Mouse (Mus musculus) granulocyte monocyte progenitor cell, adult 5-6 weeks (primary cell): ENCODE data around the gene Cpn1. TPM values are rescaled to one million over a fixed set of nuclear protein-coding genes. Genes with fewer than 3 reads are reported as not detected.

ENCODE experiments used
- ATAC-seq: replicated peaks from 2 replicates; pipeline ENCODE4 v1.8.0; 2016; ENCODE audit warnings: mild to moderate bottlenecking, moderate TSS enrichment, inconsistent platforms; ENCODE audit not compliant: poor library complexity, severe bottlenecking
- total RNA-seq, 2 experiments: library from RNA; stranded (forward) in 1 of 2; stranded (reverse) in 1 of 2; fragments of 200-712, 200-1000 nt in 1 of 2; fragments of >200 nt in 1 of 2; fragmentation: Nextera tagmentation in 1 of 2; gene quantifications; 2 replicates each; pipeline ENCODE4 v1.2.3; 2014 to 2017

The Cpn1 gene
- 0.28 TPM in 1 of 2 replicates, not detected in the other for total RNA-seq (2014; fragmentation: Nextera tagmentation)
- total RNA-seq (2017): 0.47 TPM in 1 of 2 replicates, not detected in the other

DNA sequence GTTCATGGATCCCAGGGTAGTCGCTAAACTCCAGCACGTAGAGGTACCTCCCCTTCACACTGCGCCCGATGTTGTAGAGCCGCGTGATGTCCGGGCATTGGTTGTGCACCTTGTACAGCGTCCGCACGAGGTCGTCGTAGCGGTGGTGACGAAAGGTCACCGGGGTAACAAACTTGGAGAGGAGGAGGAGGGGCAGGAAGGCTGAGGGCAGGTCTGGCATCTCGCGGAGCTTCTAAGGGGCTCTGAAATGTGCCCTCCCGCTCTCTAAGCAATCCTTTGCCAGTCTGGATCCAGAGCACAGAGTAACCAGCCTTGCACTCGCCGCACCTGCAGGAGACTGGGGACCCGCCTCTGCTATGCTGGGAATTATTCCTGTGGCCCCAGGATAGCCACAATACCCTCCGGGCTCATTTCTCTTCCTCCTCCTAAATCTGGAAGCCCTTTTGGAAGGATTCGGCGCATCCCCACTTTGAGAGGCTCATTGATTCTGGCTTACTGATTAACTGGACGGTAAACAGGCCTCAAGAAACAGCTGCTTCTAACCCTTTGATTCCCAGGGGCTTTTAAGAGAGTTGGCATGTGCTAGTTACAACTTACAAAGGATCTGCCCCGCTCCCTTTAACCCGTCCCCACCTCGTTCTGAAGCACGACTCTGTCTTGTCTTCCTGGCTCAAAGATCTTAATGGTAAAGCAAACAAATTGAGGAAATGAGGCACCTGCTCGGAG lies at the start of gene Cpn1:
Cpn1 (minus strand) TSS at position 488 of the 726 bp plus-strand sequence.
- peak; percentile 53 for ATAC-seq

DNA sequence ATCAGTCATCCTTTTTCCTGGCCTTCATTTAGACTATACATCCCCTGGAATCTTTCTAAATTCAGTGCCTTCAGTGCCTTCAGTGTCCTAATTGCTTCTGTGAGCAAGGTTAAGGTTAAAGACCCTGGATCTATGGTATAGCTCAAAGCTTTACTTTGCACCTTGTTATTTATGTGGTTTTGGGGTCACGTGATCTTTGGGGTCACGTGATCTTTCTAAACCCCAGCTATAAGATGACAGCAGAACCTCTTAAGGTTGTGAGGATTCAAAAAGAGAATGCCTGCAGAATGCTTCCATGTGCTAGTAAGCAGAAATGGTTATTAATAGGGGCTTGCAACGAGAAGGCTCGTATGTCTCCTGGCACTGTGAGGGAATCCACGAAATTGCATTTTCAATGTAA lies 47.0 kb upstream of the Cpn1 start:
- ATAC-seq: no peak

DNA sequence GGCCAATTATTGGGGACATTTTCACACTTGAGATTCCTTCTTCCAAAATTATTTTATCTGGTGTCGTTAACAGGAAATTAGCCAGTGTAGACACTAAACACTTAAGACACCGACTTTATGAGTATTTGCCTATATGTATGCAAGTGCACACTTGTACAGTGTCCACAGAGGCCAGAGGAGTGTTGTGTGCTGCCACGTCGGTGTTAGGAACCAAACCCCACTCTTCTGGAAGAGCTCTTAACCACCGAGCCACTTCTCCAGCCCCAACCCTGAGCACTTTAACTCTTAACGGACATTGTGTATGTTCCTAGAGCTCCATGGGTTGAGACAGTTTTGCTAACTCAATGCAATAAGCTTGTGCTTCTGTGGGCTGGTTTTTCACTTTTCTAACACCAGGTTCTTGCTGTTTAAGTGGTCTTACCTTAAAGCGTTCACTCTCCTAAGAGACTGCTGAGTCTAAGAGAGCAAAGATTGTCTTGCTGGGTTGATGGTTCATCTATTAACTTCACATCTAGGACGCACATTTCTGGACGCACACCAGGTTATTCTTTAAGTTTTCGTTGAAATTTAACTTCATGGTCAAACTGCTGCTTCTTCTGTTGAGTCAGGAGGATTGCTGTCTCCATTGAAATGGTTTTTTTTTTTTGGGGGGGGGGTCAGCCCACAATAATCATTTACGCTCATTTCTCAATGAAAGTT lies 45.8 kb upstream of the Cpn1 start:
- ATAC-seq: no peak

DNA sequence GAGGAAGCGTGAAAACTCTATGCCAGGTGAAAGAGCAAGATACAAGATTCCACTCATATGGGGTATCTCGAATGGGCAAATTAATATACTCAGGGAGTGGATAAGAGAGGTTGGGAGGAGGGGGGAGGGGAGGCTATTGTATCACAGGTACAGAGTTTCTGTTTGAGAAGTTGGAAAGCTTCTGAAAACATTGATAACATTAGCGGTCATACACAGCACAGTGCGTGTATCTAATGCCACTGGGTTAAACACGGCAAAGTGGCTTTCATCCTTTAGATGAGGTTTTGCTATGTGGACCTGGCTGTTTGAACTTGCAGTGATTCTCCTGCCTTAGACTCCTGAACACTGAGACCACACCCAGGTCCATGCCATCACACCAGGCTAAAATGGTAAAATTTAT lies 43.7 kb upstream of the Cpn1 start:
- no peak for ATAC-seq

DNA sequence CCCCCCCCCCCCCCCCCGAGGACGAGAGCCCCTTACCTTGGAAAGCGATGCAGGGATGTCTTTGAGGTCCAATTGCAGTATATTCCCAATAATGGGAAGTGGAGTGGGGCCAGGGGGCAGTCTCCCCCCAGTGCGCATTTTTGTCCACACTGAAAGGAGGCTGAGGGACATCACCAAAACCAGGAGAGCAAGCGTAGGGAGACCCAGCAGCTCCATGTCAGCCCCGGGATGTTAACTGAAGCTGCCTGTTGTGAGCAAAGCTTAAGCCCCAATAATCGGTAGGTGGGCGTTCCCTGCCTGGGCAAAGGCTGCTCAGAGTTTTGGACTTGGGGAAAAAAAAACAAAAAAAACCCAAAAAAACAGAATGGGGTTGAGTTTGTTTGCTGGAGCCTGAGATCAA lies 42.6 kb upstream of the Cpn1 start, which contains the start of gene Cyp2c23:
Cyp2c23 (minus strand) TSS at position 237 of the 400 bp plus-strand sequence.
- ATAC-seq: no peak

DNA sequence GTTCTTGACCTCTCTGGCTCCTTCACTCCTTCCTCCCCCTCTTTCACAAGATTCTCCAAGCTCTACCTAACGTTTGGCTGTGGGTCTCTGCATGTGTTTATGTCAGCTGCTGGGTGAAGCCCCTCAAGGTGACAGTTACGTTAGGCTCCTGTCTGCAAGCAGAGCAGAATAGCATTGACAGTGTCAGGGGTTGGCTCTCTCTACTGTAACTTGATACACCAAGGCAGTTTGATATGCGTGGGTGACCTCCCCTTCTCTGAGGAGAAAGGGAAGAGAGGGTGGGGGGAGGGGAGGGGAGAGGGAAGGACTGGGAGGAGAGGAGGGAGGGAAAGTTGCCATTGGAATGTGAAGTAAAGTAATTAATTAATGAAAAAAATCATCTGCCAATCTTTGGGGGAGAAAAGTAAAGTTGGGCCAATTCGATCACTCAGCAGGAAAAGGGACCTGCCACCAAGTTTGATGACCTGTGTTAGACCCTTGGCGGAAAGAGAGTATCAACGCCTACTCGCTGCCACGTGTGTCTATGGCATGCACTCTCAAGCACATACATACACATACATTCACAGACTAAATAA lies 40.7 kb upstream of the Cpn1 start:
- ATAC-seq: no peak

DNA sequence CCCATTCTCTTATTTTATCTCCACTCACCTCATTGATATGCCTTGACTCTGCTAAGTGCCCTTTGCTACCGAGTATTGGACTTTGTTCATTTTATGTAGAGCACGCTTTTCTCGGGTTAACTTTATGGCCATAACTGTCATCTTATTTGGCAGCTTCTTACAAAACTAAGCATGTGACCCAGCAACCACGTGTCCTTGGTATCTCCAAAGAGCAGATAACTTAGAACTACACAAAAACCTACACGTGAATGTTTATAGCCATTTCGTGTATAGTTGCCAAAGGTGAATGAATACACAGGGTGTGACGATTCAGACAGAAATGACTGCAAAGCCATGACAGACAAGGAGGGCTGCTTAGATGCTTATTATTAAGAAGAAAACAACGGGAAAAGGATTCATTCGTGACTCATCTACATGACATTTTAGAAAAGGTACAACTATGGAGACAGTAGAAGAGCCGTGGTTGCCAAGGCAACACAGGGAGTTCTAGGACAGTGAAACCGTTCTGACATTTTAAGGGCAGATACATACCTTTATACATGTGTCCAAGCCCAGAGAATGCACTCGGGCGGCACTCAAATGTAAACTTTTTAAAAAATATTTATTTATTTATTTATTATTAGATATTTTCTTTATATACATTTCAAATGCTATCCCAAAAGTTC lies 38.7 kb upstream of the Cpn1 start:
- ATAC-seq: no peak

DNA sequence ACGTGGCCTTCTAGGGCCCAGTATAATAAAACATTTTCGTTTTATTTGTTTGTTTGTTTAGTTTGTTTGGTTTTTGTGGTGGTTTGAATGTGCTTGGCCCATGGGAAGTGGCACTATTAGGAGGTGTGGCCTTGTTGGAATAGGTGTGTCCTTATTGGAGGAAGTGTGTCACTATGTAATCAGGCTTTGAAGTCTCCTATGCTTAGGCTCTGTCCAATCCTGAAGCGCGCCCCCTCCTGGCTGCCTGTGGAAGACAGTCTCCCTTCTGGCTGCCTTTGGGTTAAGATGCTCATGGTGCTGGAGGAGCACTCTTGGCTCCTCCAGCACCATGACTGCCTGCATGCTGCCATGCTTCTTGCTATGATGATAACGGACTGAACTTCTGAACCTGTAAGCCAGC lies 36.7 kb upstream of the Cpn1 start:
- no peak for ATAC-seq

DNA sequence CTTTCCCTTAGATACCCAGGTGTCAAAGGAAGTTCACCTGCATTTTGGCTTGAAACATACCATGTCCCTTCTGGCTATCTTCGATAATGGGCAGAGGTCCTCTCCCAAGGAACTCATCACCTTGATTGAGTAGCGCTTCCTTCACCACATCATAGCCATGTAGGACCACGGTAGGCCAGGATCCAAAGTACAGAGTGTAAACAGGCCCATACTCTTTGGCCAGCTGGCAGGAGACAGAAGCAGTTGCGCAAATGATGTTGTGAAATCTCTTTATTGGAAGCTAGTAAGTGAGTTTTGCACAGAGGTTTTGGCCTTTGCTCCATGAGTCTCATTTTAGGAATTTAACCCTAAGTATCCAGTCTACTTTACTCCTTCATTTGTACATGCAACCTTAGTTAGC lies 35.1 kb upstream of the Cpn1 start:
- peak; percentile 73 for ATAC-seq

DNA sequence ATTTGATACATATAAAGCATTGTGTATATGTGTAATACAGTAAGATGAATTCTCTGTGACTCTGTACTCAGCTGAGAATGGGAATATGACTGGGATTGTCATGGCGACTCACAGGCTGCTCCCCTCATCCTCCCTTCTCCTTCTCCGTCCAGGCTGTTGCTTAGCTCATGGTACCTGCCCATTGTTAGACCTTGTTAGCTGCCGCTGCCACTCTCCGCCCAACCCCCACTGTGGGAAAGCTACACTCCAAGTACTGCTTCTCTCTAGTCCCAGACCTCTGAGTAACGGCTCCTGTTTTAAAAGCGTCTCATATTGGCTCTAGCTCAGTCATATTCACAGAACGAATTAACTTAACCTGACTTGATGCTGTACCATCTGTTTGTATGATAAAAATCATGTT lies 33.4 kb upstream of the Cpn1 start:
- ATAC-seq: no peak

DNA sequence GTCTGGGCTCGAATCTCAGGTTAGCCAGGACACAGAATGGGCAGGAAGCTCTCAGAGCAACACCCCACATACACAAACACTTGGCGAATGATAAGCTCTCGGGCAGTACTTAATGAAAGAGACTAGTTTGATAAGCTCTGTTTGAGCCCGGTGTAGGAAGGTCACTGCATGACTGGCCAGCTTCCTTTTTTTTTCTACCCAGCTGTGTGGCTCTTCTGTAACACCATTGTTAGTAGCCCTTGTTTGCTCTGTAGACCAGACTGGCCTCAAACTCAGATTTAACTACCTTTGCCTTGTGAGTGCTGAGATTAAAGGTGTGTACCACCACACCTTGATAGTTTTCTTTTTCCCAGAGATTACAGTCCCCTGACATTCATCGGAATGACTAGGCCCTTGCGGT lies 27.5 kb upstream of the Cpn1 start:
- no peak for ATAC-seq

DNA sequence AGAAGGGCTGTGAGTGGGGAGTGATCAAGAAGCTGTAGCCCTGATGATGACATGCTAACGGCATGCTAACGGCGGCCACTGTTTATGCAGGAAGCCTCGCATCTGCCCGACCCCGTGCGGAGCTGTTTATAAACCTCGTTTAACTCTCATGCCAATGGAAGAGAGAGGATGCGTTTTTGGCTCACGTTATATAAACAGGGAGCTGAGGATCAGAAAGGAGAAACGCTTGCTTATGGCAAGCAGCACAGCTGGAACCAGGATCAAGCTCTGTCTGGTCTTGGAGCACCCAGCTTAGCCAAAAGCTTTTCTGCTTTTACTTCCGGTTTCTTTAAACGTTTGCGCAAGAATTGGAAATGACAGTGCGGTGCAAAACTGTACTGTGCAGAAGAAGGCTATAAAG lies 22.4 kb upstream of the Cpn1 start:
- ATAC-seq: peak; percentile 71

DNA sequence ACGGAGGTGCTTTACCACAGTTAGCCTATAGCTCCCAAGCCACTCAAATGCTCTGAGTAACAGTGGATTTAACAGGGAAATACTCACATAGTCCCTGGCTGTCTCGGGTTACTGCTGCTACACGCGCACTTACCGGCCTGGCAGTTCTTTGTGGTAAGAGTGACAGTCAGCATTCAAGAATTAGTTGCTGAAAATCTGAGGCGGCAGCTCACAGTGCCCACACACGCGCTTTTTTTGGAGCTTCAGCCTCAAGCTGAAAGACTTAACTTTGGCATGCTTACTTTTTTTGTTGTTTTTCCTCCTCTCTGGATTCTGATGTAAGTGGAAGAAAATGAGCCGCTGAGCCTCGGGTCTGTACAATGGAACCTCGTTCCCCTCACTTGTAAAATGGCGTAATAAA lies 20.8 kb upstream of the Cpn1 start:
- no peak for ATAC-seq

DNA sequence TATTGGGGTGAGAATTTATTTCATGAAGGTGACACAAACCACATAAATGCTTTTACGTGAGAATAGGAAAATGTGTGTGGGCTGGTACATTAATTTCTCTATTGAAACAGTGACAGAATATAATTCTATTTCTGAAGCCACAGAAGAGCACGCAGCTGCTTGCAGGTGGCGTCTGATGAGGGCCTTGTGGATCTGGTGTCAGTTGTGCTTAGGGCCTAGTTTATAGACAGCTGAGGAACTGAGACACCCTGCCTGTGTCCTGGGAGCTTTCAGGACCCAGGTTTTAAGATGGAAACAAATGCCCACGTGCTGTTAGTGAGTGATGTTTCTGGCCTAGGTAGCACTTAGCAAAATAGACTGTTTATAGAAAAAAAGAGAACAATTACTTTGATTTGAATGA lies 18.7 kb upstream of the Cpn1 start:
- ATAC-seq: no peak

DNA sequence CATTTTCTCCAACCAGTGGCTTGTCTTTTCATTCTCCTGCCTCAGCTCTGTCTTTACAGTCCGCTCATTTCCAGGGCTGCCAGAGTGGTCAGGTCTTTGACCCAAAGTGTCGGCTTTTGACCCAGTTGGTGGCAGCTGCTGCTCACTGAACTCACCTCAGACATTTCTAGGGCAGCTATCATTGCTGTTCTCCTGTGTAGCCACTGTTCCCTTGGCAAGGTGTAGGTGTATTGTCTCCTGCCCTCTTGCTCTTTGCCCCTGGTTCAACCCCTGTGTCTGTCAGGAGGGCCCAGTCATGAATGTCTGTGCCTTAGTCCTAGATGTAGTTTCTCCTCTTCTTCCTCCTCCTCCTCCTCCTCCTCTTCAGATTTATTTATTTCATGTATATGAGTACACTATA lies 17.9 kb upstream of the Cpn1 start:
- no peak for ATAC-seq

DNA sequence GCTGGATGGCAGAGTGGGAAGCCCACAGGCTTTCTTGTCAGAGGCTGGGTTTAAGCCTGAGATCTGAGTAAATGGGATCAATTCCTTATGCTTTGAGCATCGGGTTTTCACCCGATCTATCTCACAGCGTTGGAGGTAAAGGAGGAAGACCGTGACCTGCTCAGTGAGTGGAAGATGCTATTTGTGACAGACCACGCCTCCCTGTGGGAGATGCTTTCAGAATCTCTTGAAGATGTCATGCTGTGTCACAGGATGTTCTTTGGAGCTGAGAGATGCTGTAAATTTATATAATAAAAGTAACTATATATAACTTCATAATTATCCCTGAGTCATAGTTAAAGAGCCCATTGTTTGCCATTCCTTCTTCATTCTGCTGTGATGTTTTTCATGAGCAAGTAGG lies 14.4 kb upstream of the Cpn1 start:
- no peak for ATAC-seq

DNA sequence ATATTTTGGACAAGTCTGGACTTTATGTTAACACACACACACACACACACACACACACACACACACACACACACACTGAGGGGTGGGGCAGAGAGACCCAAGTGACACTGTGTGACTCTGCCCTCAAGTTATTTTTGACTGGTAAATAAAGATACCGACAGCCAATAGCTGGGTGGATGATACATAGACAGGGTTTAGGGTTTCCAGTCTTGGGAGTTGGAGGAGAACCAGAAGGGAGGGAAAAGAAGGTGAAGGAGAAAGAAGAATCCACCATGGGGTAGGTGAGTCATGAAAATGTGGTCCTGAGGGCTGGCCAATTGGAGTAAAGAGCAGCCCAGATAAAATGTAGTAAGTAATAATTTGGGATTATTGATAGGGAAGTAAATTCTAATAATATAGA lies 13.7 kb upstream of the Cpn1 start:
- no peak for ATAC-seq

DNA sequence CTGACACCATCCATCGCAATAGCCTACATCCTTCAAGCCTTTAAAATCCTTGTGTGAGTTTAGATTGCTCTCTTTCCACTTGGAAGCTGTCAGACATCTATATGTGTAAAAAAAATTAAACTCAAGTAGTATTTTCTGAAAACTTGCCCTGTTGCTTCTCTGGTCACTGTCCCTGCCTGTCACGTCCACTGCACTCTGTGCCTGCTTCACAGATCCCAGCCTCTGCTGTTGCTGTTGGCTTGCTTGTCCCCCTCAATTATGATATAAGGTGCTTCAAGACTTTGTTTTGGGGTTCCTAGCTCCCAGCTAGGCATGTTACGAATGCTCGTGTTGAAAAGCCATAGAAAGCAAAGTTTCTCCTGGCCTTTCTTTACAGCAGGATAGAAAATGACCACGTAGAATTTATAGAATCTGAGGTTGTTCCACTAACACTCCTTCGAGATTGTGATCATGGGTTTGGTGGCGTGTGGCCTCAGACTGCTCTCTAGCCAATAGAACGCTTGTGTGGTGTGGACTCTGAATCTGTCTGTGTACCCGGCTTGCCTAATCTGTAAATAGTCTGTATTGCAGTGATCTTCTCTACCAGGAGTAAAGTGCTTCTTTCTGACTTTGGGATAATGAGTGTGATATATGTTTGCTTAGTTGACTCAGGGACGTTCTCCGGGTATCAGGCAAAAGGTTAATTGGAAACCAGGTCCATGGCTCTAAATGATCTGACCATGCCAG lies 12.6 kb upstream of the Cpn1 start:
- ATAC-seq: no peak

DNA sequence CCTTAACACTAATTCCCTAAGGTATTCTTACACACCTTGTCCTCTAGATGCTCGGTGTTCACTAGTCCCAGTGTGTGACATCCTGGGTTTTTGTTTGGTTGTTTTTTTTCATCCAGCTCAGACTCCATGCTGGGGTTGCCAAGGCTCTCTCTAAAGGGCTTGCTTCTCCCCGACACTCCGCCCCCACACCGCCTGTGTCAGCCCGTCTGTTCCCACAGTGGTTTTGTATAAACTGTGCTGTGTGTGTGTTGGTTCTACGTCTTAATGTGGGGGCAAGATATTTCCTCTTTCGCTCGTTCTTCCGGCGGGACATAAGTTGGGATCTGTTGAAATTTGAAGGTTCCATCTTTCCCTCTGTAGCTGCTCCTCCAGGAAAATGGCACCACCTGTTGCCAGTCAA lies 11.7 kb upstream of the Cpn1 start:
- no peak for ATAC-seq

DNA sequence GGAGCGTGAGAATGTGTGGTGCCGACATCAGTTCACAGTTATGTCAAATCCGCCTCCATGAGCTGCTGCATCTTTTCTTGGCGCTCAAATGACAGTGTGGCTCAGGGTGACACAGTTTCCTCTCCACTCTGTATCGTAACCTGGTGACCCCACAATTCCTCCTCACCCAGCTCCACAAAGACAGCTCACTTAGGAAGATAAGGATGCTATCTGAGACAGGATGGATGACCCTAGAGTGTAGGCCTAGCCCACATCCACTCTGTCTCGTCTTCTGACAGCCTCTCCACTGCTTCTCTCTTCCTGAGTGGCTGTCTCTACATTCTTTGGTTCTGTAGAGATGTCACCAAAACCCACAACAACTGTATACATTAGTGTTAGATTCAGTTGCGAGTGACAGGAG lies 9.1 kb upstream of the Cpn1 start:
- no peak for ATAC-seq
